Mouse (Mus musculus) hematopoietic stem cell, adult 5-6 weeks (primary cell): ENCODE measurements around the gene Etfbkmt. TPM values are rescaled to one million over a fixed set of nuclear protein-coding genes. Genes with fewer than 3 reads are reported as not detected.

Experiments
- ATAC-seq, 2 experiments: fragments of 125-278 bp in 1 of 2; replicated peaks in 1 of 2; 2 replicates each; pipeline ENCODE4 v1.8.0; 2016 to 2017; ENCODE audit warnings: inconsistent platforms in 2 of 2, mild to moderate bottlenecking in 2 of 2, moderate number of reproducible peaks in 2 of 2, low read depth in 1 of 2, moderate TSS enrichment in 1 of 2; ENCODE audit not compliant: low FRiP score in 2 of 2, poor library complexity in 2 of 2, severe bottlenecking in 2 of 2, insufficient read depth in 1 of 2, low TSS enrichment in 1 of 2
- total RNA-seq: library from RNA; stranded (forward); fragments of 172-1452, 232-1000 nt; gene quantifications from 2 replicates; pipeline ENCODE4 v1.2.3, GENCODE M21; 2017

Gene Etfbkmt
- 26.8 and 31.1 TPM in 2 replicates for total RNA-seq

DNA sequence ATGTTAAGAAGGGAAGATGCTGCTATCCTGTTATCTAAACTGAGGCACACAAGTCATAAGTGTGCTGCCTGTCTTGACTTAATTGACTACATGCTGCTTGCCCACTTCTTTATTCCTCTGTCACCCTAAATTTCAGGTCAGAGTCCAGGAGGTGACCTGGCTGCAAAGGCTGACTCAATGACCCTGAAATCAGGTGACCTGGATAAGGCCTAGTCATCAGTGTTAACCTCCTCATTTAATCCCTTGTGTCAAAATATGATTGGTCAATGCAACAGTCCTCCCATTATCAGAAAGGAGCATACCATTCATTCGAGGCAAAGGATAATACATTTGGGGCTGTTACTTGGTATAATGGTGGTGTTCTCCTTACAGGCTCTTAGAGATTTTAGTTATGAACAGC, at the start of gene Etfbkmt:
TSS of gene Etfbkmt (plus strand) at position 379 of the 400 bp plus-strand sequence.
- ATAC-seq = no peak

DNA sequence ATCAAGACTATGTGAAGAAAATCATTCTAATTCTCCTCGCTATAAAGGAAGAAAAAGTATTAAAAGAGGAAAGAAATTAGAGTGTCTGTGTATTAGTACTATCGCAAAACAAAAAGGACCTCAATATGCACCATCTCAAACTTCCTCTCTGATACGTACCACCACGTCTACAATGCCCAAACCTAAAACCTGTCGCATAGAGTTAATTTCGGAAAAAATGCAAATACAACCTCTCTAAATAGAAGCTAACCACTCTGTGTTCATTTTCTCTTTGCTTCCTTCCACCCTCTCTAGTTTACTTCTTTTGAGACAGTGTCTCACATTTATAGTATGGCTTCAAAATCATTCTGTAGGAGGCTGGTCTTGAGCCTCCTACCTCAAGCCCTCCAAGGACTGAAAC, 47.2 kb upstream of the Etfbkmt start:
- no peak for ATAC-seq

DNA sequence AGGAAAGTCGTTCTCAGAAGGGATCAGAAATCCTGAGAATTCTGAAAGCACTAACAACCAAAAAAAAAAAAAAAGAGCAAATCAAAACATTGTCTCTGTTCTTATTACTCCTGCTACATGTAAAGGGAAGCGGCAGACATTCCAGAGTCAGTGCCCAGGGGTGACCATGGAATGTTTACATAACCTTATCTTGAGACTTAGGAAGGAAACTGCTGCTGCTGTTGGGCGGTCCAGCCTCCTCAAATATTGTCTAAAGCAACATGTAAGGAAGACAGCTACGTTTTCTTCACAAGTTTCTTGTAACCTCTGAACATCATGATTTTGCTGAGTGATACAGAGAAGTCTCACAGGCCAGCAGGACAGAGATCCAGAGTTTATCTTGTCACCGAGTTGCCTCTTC, 46.2 kb upstream of the Etfbkmt start:
- no peak for ATAC-seq

DNA sequence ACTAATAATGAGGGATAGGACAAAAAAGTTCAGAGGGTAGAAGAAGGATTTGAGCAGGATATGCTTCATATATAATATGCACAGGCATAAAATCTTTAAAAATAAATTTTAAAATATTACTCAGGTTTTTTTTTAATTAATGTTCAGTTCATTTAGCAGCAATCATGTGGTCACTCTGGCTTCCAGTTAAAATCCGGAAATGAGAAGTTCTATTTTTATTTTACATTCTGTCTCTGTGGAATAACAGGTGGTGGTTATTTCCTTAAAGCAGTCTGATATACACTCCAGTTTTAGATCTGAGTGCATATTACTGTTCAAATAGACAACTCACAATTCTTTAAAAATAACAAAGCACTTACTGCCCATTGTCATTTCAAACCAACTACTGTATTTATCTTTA, 45.1 kb upstream of the Etfbkmt start:
- ATAC-seq = no peak

DNA sequence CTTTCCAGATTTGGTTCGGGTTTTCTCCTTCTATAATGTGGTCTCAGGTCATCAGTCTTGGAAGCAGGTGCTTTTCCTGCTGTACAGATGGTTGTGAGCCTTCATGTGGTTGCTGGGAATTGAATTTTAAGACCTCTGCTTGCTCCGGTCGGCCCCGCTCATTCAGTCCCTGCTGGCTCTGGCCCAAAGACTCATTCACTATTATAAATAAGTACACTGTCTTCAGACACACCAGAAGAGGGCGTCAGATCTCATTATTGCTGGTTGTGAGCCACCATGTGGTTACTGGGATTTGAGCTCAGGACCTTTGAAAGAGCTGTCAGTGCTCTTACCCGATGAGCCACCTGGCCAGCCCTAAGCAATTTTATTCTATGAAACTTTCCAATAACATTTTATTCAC, 44.3 kb upstream of the Etfbkmt start:
- no peak for ATAC-seq

DNA sequence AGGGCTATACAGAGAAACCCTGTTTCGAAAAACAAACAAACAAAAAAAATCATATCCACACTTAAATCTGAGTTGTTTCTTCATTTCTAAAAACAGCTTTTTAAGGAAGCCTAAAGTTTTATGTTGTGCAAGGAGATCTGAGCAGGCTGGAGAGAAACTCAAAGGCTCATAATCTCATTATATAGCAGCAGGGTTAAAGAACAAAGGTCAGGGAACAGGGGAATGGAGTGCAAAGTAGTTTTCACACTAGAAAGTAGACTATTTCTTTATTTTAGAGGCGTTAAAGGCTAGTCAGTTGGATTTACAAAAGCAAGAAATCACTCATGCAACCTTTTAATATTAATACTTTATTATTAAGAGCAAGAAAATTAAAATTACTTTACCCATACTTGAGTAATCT, 43.4 kb upstream of the Etfbkmt start:
- ATAC-seq = no peak

DNA sequence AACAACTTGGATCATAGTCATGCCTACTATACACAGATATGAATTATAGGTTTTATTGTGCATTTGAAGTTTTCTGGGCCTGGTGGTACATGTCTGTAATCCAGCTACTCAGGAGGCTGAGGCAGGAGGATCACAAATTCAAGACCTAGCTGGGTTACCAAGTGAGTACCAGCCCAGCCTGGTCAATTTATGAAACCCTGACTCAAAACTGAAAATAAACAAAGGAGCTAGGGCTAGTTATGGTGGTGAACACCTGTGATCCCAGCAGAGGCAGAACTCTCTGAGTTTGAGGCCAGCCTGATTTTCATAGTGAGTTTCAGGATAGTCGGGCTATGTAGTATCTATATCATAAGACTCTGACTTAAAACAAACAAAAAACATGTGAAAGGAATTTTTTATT, 42.4 kb upstream of the Etfbkmt start:
- no peak; a peak in 1 of 4 replicates for ATAC-seq

DNA sequence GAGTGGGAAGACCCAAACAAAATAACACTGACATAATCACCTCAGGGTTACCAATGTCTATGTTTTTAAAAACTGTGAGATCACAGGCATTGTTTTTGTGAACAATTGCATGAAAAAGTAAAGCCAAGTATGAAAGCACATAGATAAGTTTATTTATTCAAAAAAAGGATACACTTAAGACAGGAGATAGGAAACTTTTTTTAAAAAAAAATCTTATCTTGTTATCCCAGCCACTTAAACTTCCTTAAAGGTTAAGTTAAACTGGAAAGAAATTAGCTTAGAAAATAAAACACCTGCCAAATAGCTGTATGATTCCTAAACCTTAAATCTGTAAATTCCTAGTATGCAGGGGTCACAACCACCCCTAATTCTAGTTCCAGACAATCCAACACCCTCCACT, 40.7 kb upstream of the Etfbkmt start:
- ATAC-seq = no peak

DNA sequence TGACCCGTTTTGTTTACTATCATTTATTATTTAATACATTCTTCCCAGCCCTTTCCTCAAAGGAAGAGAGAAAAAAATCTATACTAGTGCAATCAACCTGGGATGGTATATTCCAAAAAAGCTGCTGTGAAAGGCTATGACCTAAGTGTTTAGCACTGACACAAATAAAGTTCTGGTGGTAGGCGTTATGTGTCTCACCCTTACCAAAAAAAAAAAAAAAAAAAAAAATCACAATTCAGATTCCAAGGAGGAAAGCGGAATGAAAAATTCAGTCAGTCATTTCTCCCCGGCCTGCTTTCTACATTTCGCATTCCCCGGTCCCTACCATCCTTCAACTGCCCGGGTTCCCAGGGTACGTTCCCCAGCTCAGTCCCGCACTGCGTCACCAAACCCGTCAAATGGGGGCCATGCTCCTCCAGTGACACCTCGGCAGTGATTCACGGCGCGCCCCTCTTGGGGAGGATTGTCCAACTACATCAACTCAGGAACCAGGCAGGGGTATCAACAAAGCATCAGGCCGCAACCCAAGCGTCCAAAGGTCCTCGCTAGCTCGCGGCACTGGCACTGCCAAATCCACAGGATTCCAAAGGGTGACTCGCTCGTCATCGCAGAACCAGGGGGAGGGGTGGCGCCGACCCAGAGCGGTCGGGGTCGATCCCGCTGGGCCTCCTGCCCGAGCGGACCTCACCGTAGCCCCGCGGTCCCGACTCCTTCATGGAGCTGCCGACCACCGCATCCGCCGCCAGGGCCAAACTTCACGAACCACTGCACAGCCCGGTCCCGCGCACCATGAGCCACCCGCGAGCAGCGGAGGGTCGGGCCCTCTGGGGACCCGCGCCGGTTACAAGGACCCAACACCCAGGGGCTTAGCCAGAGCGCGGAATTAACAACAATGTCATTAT, 39.2 kb upstream of the Etfbkmt start:
- ATAC-seq = peak; percentile 34 to 62

DNA sequence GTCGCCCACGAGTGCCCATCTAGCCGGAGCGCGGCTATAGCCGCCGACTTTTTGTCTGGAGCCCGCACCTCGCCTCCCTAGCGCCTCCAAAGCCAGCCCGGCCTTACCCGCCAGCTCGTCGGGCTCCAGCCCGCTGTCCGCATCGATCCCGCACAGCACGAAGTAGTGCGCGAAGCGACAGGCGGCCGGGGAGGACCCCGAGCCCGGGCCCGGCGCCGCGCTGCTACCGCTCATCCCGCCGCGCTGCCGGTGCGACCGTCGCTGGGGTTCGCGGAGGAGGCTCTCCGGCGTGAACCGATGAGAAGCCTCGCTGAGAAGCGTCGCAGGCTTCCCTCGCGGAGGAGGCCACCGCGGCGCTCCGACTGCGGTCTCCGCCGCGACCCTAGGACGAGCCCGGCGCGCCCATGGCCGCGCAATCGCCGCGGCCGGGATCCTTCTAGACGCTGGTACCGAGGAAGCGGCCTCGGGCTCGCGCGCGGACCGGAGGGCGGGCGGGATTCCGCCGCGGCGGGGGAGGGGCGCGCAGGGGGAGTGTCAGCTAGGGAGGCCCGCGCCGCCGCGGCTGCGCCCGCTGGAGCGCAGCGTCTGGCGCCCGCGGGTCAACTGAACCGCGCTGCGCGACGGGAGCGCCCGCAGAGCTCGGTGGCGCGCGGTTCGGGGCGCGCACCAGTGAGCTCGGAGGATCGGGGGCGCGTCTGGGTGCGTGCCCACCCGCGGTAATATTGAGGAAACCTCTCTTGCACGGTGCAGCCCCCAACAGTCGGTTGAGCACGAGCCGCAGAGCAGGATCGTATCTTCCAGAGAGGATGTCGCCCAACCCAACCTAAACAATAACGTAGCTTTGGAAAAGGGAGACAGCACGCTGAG, 38.3 kb upstream of the Etfbkmt start, which contains the start of gene Dennd5b:
TSS of gene Dennd5b (minus strand) at position 605 of the 867 bp plus-strand sequence.
- ATAC-seq = peak; percentile 25 to 59; a peak in 3 of 4 replicates

DNA sequence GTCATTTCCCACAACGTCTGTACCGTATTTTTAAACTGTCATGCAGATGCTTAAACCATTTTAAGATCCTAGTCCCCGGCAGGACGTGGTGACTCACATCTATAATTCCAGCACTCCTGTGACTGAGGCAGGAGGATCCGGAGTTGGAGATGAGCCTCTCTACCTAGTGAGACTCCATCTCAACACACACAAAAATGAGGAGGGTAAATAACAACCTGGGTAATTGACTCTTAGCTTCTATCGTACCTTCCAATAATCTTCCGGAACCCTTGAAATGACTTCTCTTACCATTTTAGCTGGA, 37.8 kb upstream of the Etfbkmt start:
- ATAC-seq = no peak

DNA sequence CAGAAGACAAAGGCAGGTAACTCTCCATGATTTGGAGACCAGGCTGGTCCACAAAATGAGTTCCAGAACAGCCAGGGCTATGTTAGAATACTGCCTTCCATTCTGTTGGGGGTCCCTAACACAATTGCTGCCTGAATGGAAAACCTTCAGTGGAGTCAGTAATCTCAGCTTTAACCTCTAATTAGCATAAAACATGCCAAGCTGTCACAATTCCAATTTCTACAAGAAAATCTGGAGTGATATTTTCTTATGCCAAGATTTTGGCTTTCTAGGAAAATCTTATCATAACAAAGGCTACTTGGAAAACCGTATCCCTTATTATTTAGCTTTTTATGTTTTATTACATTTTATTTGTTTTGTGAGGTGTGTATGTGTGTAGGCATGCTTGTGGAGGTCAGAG, 36.2 kb upstream of the Etfbkmt start:
- no peak for ATAC-seq

DNA sequence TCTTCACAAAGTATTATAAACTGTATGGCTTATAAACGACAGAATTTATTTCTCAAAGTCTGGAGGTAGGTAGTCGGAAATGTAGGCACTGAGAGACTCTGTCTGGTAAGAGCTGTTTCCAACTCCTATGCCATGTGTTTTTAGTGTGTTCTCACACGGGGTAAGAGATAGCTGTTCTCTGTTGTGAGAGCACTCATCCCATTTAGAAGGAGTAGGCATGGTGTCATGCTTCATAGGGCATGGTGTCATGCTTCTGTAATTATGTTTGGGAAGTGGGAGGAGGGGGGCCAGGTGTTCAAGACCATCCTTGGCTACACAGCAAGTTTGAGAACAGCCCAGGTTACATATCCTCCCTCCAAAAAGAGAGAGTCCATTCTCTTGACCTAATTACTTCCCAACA, 32.0 kb upstream of the Etfbkmt start:
- ATAC-seq = no peak

DNA sequence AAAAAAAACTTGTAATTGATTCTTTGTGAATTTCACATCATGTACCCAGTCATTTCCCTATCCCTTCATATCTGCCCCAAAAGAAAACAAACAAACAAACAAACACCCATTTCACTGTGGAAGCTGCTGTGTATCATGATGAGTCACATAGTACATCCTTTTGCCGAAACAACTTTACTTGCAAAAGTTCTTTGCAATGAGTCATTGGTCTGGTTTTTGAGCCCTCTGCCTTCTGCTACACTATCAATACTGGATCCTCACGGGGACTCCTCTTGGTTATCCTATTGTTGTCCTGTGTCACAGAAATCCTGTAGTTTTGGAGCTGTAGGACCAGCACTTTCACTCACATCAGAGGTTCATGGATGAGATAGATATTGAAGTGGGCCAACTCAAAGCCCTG, 30.7 kb upstream of the Etfbkmt start:
- ATAC-seq = no peak

DNA sequence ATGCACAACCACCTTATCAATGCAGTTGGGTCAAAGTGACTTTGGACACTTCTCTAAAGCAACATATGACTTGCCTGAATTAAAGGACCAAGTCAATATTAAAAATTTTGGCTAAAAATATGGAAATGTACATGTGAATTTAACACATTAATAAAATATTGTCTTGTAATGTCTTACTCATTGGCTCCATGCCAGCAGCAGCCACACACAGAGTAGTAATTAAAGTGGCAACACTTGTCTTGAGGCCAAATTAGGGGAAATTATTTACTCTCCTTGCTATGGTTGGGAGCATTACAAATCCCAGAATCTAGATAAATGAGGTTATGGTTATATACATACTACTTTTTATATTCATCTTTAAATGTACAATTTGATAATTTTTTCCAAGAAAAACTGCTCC, 22.7 kb upstream of the Etfbkmt start:
- no peak for ATAC-seq

DNA sequence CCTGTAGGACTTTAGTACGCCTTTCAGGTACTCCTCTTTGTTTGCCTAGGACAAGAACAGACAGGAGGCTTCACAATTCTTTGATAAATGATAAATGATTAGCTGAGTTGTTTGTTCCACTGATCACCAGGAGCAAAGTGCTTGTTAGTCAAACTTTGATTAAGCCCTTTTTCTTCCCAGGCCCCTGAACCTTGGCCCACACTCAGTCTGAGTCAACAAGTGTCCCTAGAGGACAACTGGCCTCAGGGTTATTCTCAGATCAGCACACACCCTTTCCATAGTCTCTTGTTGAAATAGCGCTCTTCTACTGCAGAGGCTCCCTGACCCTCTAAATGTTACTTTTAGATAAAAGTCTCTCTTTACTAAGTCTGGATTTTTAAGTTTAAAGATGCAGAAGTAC, 20.7 kb upstream of the Etfbkmt start:
- ATAC-seq = no peak

DNA sequence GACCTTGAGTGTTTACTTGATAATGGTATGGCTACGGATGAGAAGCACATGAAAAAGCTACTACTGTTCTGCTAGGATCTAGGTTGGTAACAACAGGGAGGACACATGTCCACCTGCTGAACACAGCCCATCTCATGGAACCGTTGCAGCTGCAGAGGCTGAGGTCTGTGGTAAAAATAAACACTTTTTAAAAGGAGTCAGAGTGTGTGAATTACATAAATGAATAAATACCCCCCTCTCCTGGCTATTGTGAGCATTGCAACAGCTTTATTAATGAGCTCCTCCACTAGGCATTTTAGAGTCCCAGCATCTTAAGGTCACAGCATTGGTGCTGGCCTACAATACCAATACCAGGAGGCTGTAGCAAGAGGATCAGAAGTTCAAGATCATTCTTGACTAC, 19.8 kb upstream of the Etfbkmt start:
- peak; percentile 87 to 95 for ATAC-seq

DNA sequence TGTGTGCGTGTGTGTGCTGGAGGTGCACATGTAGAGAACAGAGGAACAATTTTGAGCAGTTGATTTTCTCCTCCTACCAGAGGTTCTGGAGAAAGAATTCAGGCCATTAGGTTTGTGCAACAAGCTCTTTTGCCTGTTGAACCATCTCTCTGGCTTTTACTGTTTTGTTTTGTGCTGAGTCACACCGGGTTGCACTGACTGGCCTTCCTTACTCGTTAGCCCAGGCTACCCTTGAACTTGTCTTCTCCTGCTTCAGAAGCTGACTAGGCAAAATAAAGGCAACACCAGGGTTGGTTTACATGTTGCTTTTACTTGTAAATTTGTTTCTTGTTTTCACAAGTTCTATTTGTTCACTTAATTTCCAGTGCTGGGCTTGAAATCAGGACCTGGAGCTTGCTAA, 16.6 kb upstream of the Etfbkmt start:
- no peak for ATAC-seq
